Mouse (Mus musculus) embryonic facial prominence, embryonic 15.5 days (tissue): ENCODE results near the gene Cd300lg. TPM values are rescaled to one million over a fixed set of nuclear protein-coding genes. Genes with fewer than 3 reads are reported as not detected.

Experiments used
- ATAC-seq: fragments of 200-750 bp; cut with Nextera tagmentation; 2 replicates; pipeline ENCODE4 v1.8.0; 2017; ENCODE audit warnings: low read depth, moderate TSS enrichment; ENCODE audit not compliant: insufficient number of reproducible peaks, low FRiP score, low TSS enrichment
- H3K27ac ChIP-seq: fragments of 300-500 bp; sonication (generic); replicated peaks from 2 replicates; pipeline ENCODE4 v1.5.1; 2015; ENCODE audit warnings: mild to moderate bottlenecking, inconsistent platforms
- H3K27me3 ChIP-seq: fragments of 300-500 bp; sonication (generic); 2 replicates; pipeline ENCODE4 v1.6.1; 2015; ENCODE audit warnings: inconsistent platforms
- H3K36me3 ChIP-seq: fragments of 300-500 bp; sonication (generic); 2 replicates; pipeline ENCODE4 v1.6.1; 2015; ENCODE audit warnings: mild to moderate bottlenecking, inconsistent platforms
- H3K4me1 ChIP-seq: fragments of 300-500 bp; sonication (generic); 2 replicates; pipeline ENCODE4 v1.6.1; 2015; ENCODE audit warnings: inconsistent platforms
- H3K4me2 ChIP-seq: fragments of 300-500 bp; sonication (generic); replicated peaks from 2 replicates; pipeline ENCODE4 v1.6.1; 2015; ENCODE audit warnings: mild to moderate bottlenecking, inconsistent platforms
- H3K4me3 ChIP-seq: fragments of 300-500 bp; sonication (generic); replicated peaks from 2 replicates; pipeline ENCODE4 v1.5.1; 2015; ENCODE audit warnings: mild to moderate bottlenecking, inconsistent platforms
- H3K9ac ChIP-seq: fragments of 300-500 bp; sonication (generic); 2 replicates; pipeline ENCODE4 v1.6.1; 2015; ENCODE audit warnings: inconsistent platforms
- H3K9me3 ChIP-seq: fragments of 300-500 bp; sonication (generic); replicated peaks from 2 replicates; pipeline ENCODE4 v1.6.1; 2016; ENCODE audit warnings: inconsistent platforms
- WGBS: fragments of 180-500 bp; shearing (Covaris S2); methylation state at CpG from one replicate; pipeline ENCODE4 v1.1.7; 2015; 5-methylcytosine and 5-hydroxymethylcytosine counted together
- polyA plus RNA-seq: library from polyadenylated mRNA; unstranded; fragments of >200 nt; fragmentation: Nextera tagmentation; extraction: Ambion mirVana; gene quantifications from 2 replicates; pipeline ENCODE4 v1.2.1, GENCODE M21; 2015

The Cd300lg gene
- polyA plus RNA-seq, 1 experiment from 2014 or later, result 1.5 TPM

- no peak overlapping the region for H3K4me3 ChIP-seq
- H3K36me3 ChIP-seq, result no peaks in the 10 kb centered on the region
- WGBS, result 74% methylated on average over 15 of the region's 15 CpGs
- no peak overlapping the region for H3K27ac ChIP-seq
- H3K4me2 ChIP-seq, result no peak overlapping the region
- no peaks in the 10 kb centered on the region for H3K27me3 ChIP-seq
- no peaks in the 10 kb centered on the region for H3K9me3 ChIP-seq
- no peak for ATAC-seq
- H3K9ac ChIP-seq, result no peak overlapping the region
- H3K4me1 ChIP-seq, result no peaks in the 10 kb centered on the region
These were observed 32.2 kb upstream of the Cd300lg start for GRCm38 (mm10) chr11:102008954-102009637.

- H3K36me3 ChIP-seq, result no peaks in the 10 kb centered on the region
- no peaks in the 10 kb centered on the region for H3K4me1 ChIP-seq
- H3K27ac ChIP-seq, result no peak overlapping the region
- H3K9me3 ChIP-seq, result no peaks in the 10 kb centered on the region
- ATAC-seq, result no peak
- no peak overlapping the region for H3K4me3 ChIP-seq
- H3K4me2 ChIP-seq, result no peak overlapping the region
- H3K27me3 ChIP-seq, result no peaks in the 10 kb centered on the region
- 65% methylated on average over 13 of the region's 13 CpGs for WGBS
- no peak overlapping the region for H3K9ac ChIP-seq
These were observed 31.2 kb upstream of the Cd300lg start for GRCm38 (mm10) chr11:102010140-102010539.

- H3K9me3 ChIP-seq, result no peaks in the 10 kb centered on the region
- H3K27me3 ChIP-seq, result no peaks in the 10 kb centered on the region
- WGBS, result 73% methylated on average over 8 of the region's 8 CpGs
- no peak overlapping the region for H3K4me3 ChIP-seq
- H3K27ac ChIP-seq, result no peak overlapping the region
- H3K4me1 ChIP-seq, result no peaks in the 10 kb centered on the region
- no peak overlapping the region for H3K9ac ChIP-seq
- no peak overlapping the region for H3K4me2 ChIP-seq
- no peaks in the 10 kb centered on the region for H3K36me3 ChIP-seq
- no peak for ATAC-seq
These were observed 29.8 kb upstream of the Cd300lg start for GRCm38 (mm10) chr11:102011510-102011909.

GRCm38 (mm10) chr11:102013201-102013600 is 28.1 kb upstream of the Cd300lg start:
- no peaks in the 10 kb centered on the region for H3K36me3 ChIP-seq
- no peaks in the 10 kb centered on the region for H3K27me3 ChIP-seq
- WGBS, result 91% methylated on average over 8 of the region's 8 CpGs
- H3K9ac ChIP-seq, result no peak overlapping the region
- H3K9me3 ChIP-seq, result no peaks in the 10 kb centered on the region
- no peak for ATAC-seq
- H3K4me2 ChIP-seq, result no peak overlapping the region
- no peak overlapping the region for H3K4me3 ChIP-seq
- no peaks in the 10 kb centered on the region for H3K4me1 ChIP-seq
- H3K27ac ChIP-seq, result no peak overlapping the region

GRCm38 (mm10) chr11:102015472-102015871 is 25.8 kb upstream of the Cd300lg start:
- Histone ChIP-seq H3K4me1 (no peaks in the 10 kb centered on the region), H3K27me3 (no peaks in the 10 kb centered on the region), H3K9me3 (no peaks in the 10 kb centered on the region), H3K4me3 (no peak overlapping the region), H3K9ac (no peak overlapping the region), H3K36me3 (no peaks in the 10 kb centered on the region), H3K4me2 (no peak overlapping the region), H3K27ac (no peak overlapping the region)
- ATAC-seq, result no peak
- 61% methylated on average over 6 of the region's 6 CpGs for WGBS

- no peaks in the 10 kb centered on the region for H3K9me3 ChIP-seq
- no peak overlapping the region for H3K27ac ChIP-seq
- H3K4me1 ChIP-seq, result no peaks in the 10 kb centered on the region
- H3K9ac ChIP-seq, result no peak overlapping the region
- H3K4me3 ChIP-seq, result no peak overlapping the region
- ATAC-seq, result no peak
- H3K36me3 ChIP-seq, result no peaks in the 10 kb centered on the region
- no peak overlapping the region for H3K4me2 ChIP-seq
- WGBS, result 97% methylated on average over 1 of the region's 1 CpGs
- no peaks in the 10 kb centered on the region for H3K27me3 ChIP-seq
These were observed 25.2 kb upstream of the Cd300lg start for GRCm38 (mm10) chr11:102016136-102016535.

- Histone ChIP-seq H3K27me3 (0 out of 2 replicates have a peak, but pooled peaks cover 5% of the 10 kb centered on the region), H3K27ac (no peak overlapping the region), H3K9me3 (no peaks in the 10 kb centered on the region), H3K36me3 (no peaks in the 10 kb centered on the region), H3K4me3 (no peak overlapping the region), H3K4me2 (no peak overlapping the region), H3K4me1 (0 out of 2 replicates have a peak, but pooled peaks cover 5% of the 10 kb centered on the region), H3K9ac (no peak overlapping the region)
- 69% methylated on average over 9 of the region's 9 CpGs for WGBS
- no peak for ATAC-seq
These were observed 21.6 kb upstream of the Cd300lg start for GRCm38 (mm10) chr11:102019736-102020135.

GRCm38 (mm10) chr11:102021196-102021595 is 20.1 kb upstream of the Cd300lg start:
- Histone ChIP-seq H3K27ac (no peak overlapping the region), H3K9ac (no peak overlapping the region), H3K4me3 (no peak overlapping the region)

GRCm38 (mm10) chr11:102023406-102023805 is 17.9 kb upstream of the Cd300lg start:
- H3K9ac ChIP-seq, result no peak overlapping the region
- H3K36me3 ChIP-seq, result no peaks in the 10 kb centered on the region
- H3K27me3 ChIP-seq, result 0 out of 2 replicates have a peak, but pooled peaks cover 8% of the 10 kb centered on the region
- no peak overlapping the region for H3K27ac ChIP-seq
- H3K4me3 ChIP-seq, result no peak overlapping the region
- no peak for ATAC-seq
- H3K4me2 ChIP-seq, result no peak overlapping the region
- H3K9me3 ChIP-seq, result no peaks in the 10 kb centered on the region
- peaks cover 22% of the 10 kb centered on the region for H3K4me1 ChIP-seq
- WGBS, result 65% methylated on average over 13 of the region's 13 CpGs

More at GRCm38 (mm10) chr11:102021196-102021595, 20.1 kb upstream of the Cd300lg start:
- no peaks in the 10 kb centered on the region for H3K36me3 ChIP-seq
- H3K9me3 ChIP-seq, result no peaks in the 10 kb centered on the region
- ATAC-seq, result no peak
- 0 out of 2 replicates have a peak, but pooled peaks cover 8% of the 10 kb centered on the region for H3K27me3 ChIP-seq
- H3K4me1 ChIP-seq, result peaks cover 13% of the 10 kb centered on the region; the same call in 1 of the 2 replicates
- WGBS, result 45% methylated on average over 5 of the region's 5 CpGs
- no peak overlapping the region for H3K4me2 ChIP-seq

- H3K4me3 ChIP-seq, result no peak overlapping the region
- no peak for ATAC-seq
- 0 out of 2 replicates have a peak, but pooled peaks cover 8% of the 10 kb centered on the region for H3K27me3 ChIP-seq
- no peak overlapping the region for H3K27ac ChIP-seq
- WGBS, result 81% methylated on average over 6 of the region's 6 CpGs
- H3K36me3 ChIP-seq, result no peaks in the 10 kb centered on the region
- no peaks in the 10 kb centered on the region for H3K9me3 ChIP-seq
- H3K9ac ChIP-seq, result no peak overlapping the region
- H3K4me1 ChIP-seq, result peaks cover 22% of the 10 kb centered on the region
- H3K4me2 ChIP-seq, result no peak overlapping the region
These were observed 17.1 kb upstream of the Cd300lg start for GRCm38 (mm10) chr11:102024084-102024758.

GRCm38 (mm10) chr11:102024875-102025274 is 16.4 kb upstream of the Cd300lg start:
- Histone ChIP-seq H3K9ac (no peak overlapping the region), H3K4me3 (no peak overlapping the region), H3K9me3 (no peaks in the 10 kb centered on the region), H3K36me3 (no peaks in the 10 kb centered on the region), H3K27ac (no peak overlapping the region), H3K4me2 (no peak overlapping the region), H3K4me1 (peaks cover 22% of the 10 kb centered on the region), H3K27me3 (0 out of 2 replicates have a peak, but pooled peaks cover 8% of the 10 kb centered on the region)
- no peak for ATAC-seq
- WGBS, result 89% methylated on average over 4 of the region's 4 CpGs
